Mouse (Mus musculus) megakaryocyte, embryonic 14.5 days (primary cell): ENCODE measurements at regions not wholly inside any gene's neighbourhood (a gene's known extent, or its start where the extent isn't known, plus 50 kb on each side); places are given as distances from the start of the nearest gene placed in this dataset.

Experiments
- FLI1 ChIP-seq: IDR thresholded peaks from 2 replicates; pipeline ENCODE4 v1.6.1; 2012; ENCODE audit warnings: low read length, inconsistent platforms, mixed read lengths
- GATA1 ChIP-seq: IDR thresholded peaks from 3 replicates; pipeline ENCODE4 v1.6.1; 2012; ENCODE audit warnings: mixed read lengths, low read length, inconsistent platforms, borderline replicate concordance

- no peak for TF ChIP-seq GATA1
- no peak for TF ChIP-seq FLI1
Measured at GRCm38 (mm10) chr5:120050728-120051436, 65.4 kb upstream of the Rbm19 start.
